16 mouse cellular contexts compared by ENCODE assay signal in the genomic region with DNA sequence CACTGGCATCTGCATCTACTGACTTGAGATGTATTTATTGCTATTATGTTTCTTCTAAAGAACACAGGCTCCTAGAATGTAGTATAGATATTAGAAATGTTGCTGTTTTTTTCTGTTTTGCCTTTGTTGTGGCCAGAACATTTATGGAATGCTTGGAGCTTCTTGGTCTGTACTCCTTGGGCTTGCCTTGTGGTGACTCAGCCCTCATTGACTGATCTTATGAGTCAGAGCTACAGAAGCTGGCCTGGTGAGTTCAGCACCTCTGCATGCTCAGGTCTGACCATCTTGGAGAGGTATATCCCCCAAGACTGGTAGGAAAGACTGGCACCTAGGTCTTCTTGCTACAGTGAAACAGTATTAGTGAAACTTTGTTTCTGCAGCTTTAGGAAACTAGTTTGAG.
"Had no signal": no experiment of that assay in that cellular context is flagged by ENCODE, and none has a peak within 500 bp of the region (broad histone marks: within the 10 kb centered on the region; RNA-seq: fewer than 3 reads in every experiment).

No protein-coding gene starts in this region.

- H3K4me3 ChIP-seq: kidney, embryonic 15.5 days; limb, embryonic 12.5 days; liver, embryonic 13.5 days; lung, embryonic 15.5 days; neural tube, embryonic 13.5 days had no signal

- H3K9me3 ChIP-seq: liver, embryonic 13.5 days; lung, embryonic 15.5 days had no signal

- ATAC-seq: liver, postnatal 0 days had no signal

- H3K4me2 ChIP-seq: kidney, embryonic 15.5 days; limb, embryonic 12.5 days; liver, embryonic 13.5 days; lung, embryonic 15.5 days; neural tube, embryonic 13.5 days had no signal

- H3K27me3 ChIP-seq: kidney, embryonic 15.5 days; limb, embryonic 12.5 days; liver, embryonic 13.5 days; lung, embryonic 15.5 days; neural tube, embryonic 13.5 days had no signal

- H3K9ac ChIP-seq: kidney, embryonic 15.5 days; limb, embryonic 12.5 days; liver, embryonic 13.5 days; liver, postnatal 0 days; lung, embryonic 15.5 days; neural tube, embryonic 13.5 days had no signal

- H3K27ac ChIP-seq: kidney, embryonic 15.5 days; limb, embryonic 12.5 days; liver, embryonic 13.5 days; lung, embryonic 15.5 days; neural tube, embryonic 13.5 days had no signal

- H3K36me3 ChIP-seq: kidney, embryonic 15.5 days; limb, embryonic 12.5 days; liver, embryonic 13.5 days; lung, embryonic 15.5 days; neural tube, embryonic 13.5 days had no signal

- DNase-seq: kidney, adult 2 months; kidney, postnatal 36 days; layer of hippocampus, adult 9-11 months; layer of hippocampus, postnatal 36 days; liver; liver, embryonic 13.5 days; liver, postnatal 0 days; midbrain, embryonic 14.5 days; right cerebral cortex, adult 18-20 months; right cerebral cortex, postnatal 25 days; thymus, adult 2 months; thymus, postnatal 25 days had no signal
